Mouse (Mus musculus) gastrocnemius, adult 18-20 months (tissue): ENCODE data around the gene Cks1b. TPM values are rescaled to one million over a fixed set of nuclear protein-coding genes. Genes with fewer than 3 reads are reported as not detected.
A peak's percentile ranks its signal among the peaks of the same experiment; 100 is the strongest.
"Not testable (repeated sequence)": the region's sequence is repeated elsewhere in the genome, so short reads cannot be mapped to it uniquely, and the experiment has no call there.

Source experiments
- DNase-seq: peaks from one replicate; pipeline ENCODE4 v3.0.0; 2021; ENCODE audit warnings: low spot score
- total RNA-seq, 2 experiments: library from RNA; stranded (reverse); gene quantifications; 2 replicates each; pipeline ENCODE4 v1.2.3; 2021

Cks1b gene
- total RNA-seq, 2 experiments from 2014 or later = 2.2 to 2.7 TPM

DNA sequence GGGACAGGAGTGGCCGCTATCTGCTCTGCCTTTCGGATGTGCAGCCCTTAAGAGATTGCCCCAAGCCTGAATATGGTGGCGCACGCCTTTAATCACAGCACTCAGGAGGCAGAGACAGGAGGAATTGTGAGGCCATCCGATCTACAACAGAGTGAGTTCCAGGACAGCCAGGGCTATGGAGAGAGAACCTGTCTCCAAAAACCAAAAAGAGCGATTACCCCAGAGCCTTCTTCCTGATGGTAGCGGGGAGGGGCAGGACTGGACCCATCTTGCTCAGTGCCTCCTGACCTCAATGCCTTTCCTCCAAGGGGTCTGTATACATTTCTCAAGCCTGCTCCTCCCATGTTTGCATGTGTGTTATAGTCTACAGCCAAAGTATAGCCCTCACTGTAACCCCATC is 10.8 kb upstream of the Cks1b start:
- not testable (repeated sequence) for DNase-seq

GRCm38 (mm10) chr3:89425876-89426275 is 7.7 kb upstream of the Cks1b start:
- no peak for DNase-seq

GRCm38 (mm10) chr3:89425141-89425525 is 7.0 kb upstream of the Cks1b start:
- no peak for DNase-seq

DNA sequence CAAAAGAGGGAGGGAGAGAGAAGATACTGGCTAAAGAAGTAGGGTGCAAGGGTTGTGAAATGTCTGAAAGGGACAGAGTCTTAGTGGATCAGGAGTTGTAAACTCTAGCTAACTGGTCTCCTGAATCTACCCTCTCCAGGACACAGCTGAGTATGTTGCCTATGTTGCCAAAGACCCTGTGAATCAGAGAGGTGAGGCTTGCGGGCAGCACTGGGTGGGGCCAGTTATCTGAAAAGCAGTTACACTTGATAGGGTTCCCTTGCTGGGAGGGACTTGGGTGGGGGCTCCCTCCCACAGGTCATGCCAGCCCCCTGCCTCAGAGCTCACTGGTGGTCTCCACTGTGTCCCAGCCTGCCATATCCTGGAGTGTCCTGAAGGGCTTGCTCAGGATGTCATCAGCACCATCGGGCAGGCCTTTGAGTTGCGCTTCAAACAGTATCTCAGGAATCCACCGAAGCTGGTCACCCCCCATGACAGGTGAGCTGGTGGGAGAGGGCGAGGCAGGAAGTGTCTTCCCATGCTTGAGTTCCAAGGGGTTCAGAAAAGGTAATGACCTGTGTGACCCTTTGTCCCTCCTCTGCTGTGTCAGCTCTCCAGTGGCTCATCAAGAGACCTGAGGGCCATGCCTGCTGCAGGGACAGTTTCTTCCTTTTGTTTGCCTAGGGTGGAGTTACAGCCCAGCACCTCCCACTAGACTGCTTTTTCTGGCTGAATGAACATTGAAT is 6.4 kb upstream of the Cks1b start:
- no peak for DNase-seq

DNA sequence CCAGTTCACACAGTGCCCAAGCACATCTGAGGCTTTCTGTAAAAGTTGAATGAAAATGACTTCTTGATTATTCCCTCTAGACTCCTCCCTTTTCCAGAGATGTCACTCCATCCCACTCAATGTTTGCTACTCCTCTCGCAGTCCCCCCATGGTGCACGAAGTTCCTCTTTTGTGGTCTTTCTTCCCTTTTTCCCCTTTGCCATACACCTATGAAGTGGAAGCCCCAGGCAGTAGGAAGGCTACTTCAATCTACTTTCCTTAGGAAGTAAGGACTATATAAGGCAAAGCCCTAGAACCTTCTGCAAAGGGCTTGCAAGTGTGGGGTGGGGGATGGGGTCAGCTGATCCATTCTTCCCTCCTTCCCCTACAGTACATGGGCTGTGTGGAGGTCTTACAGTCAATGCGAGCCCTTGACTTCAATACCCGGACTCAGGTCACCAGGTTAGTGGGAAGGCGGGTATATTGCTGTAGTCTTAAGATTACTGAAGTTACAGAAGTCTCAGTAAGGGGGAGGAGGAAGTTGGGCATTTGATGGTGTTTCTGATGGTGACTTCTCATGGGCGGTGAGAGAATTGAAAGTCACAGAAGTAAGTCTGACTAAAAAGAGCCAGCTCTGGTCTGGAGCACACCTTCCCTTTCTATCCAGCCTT is 4.5 kb upstream of the Cks1b start:
- no peak for DNase-seq

DNA sequence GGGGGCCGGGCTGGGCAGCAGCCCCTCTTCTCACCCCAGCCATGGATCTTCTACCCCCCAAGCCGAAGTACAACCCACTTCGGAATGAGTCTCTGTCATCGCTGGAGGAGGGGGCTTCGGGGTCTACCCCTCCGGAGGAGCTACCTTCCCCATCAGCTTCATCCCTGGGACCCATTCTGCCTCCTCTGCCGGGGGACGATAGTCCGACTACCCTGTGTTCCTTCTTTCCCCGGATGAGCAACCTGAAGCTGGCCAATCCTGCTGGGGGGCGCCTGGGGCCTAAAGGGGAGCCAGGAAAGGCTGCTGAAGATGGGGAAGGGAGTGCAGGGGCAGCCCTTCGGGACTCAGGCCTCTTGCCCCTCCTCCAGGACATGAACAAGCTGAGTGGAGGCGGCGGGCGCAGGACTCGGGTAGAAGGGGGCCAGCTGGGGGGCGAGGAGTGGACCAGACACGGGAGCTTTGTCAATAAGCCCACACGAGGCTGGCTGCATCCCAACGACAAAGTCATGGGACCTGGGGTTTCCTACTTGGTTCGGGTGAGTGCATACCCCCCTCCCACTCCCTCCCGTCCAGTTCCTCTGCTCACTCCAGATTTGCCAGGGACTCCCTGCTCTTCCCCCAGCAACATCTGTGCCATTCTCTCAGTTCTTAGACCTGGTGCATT is 3.8 kb upstream of the Cks1b start:
- no peak for DNase-seq

GRCm38 (mm10) chr3:89421002-89421774 is 3.0 kb upstream of the Cks1b start:
- DNase-seq = peak; percentile 88

GRCm38 (mm10) chr3:89420421-89420820 is 2.2 kb upstream of the Cks1b start:
- no peak for DNase-seq

DNA sequence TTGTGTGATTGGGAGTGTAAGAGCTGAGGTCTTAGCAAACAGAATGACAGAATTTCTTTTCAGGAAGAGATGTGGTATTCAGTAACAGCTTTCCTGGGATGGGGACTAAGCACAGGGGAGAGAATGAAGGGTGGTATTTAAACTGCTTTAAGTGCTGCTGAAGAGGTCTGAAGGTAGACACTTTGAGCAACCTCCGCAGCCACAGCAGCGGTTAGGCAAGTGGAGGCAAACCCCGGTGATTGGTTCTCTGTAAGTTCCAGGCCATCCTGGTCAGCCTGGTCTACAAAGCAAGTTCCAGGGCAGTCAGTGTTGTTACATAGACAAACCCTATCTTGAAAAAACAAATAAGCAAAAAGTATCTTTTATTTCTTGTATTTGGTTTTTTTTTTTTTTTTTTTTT is 1.8 kb upstream of the Cks1b start:
- no peak for DNase-seq

DNA sequence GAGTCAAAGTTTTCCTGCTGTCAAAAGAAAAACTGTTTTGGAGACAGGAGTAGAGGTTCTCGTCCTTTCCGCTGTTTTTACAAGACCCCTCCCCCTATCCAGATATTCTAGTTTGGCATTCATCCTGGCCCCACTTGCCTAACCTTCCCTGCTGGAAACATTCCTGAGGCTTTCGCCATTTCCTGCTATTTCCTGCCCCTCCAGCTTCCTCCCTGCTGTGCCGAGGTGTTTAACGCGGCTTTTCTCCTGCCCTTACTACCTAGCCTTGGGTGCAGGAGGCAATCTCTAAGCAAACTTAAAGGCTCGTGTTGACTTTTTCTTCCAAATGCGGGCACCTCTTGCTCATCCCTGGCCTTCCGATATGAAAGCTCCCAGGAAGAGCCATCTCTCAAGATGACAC is 1.4 kb upstream of the Cks1b start:
- peak; percentile 69 for DNase-seq

DNA sequence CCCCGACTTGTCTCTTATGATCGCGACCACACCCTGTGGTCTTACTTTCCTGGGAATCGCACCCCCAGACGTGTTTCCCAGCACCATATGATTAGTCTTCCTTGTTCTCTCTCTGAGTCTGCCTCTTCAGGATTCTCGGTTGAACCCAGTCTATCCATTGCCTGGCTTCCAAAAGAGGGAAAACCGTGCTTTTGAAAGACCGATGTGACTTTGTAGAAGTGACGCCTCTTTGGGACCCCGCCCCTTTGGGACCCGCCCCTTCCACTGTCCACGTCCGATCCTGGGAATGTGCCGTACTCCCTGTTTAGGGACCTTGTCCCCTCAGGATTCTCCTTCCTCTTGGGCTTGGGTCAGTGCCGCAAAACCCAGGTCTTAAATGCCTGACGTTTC is 673 bp upstream of the Cks1b start:
- DNase-seq = peak; percentile 77

- DNase-seq = no peak
Measured at GRCm38 (mm10) chr3:89417840-89418169, 378 bp downstream of the Cks1b start.

DNA sequence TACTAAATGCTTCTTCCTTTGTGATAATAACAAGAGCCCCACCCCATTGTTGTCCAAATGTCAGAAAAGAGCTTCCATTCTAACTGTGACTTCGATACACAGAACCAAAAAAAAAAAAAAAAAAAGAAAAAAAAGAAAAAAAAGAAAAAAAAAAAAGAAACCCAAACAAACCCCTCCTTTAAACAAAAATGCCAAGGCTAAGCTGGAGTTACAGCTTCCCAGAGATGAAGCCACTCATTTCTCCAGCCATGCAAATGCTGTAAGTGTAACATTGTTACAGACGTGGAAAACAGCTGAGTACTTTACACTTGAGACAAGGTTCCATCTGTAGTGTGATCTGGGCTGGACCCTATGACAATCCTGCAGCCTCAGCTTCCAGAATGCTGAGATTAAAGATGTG is 1.1 kb downstream of the Cks1b start:
- no peak for DNase-seq

GRCm38 (mm10) chr3:89416158-89416557 is 2.0 kb downstream of the Cks1b start:
- no peak for DNase-seq

- DNase-seq = peak; percentile 100
Measured at GRCm38 (mm10) chr3:89411490-89412393, 6.4 kb downstream of the Cks1b start, which contains the start of gene Flad1. Gene Flad1 (minus strand): TSS chr3:89411870.

- no peak for DNase-seq
Measured at GRCm38 (mm10) chr3:89410864-89411263, 7.3 kb downstream of the Cks1b start.

DNA sequence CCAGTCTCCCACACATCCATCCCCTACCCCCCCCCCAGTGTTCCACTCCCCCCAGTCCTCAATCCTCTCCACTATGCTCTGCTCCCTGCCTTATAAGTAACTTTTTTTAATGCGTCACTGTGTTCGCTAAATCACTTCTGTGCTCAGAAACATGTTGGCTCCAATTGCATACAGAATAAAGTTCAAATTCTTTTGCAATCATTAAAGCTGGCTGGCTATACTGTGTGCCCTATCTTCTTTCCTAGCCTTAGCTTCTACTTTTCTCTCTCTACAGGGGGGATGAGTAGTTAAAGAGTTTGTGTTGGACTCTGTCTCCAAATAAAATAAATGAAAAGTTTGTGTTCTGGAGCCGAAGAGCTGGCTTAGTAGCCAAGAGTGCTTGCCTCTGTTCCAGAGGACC is 8.5 kb downstream of the Cks1b start:
- DNase-seq = no peak

DNA sequence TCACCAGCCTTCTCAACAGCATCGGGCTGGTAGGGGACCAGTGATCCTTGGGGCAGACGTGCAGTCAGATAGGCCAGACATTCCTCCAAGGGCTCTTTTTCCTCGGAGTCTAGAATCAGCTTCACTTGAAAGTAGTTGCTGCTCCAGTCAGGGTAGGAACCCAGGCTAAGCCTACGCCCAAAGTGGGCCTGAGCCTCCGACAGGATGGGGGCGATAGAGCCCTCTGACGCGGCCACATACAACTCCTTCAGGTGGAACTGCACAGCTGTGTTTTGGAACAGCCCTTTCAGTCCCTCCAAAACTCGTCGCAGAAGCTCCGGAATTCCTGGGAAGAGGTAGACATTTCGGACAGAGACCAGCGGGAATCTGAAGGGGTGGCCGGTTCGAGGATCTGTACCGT is 9.7 kb downstream of the Cks1b start:
- DNase-seq = no peak

DNA sequence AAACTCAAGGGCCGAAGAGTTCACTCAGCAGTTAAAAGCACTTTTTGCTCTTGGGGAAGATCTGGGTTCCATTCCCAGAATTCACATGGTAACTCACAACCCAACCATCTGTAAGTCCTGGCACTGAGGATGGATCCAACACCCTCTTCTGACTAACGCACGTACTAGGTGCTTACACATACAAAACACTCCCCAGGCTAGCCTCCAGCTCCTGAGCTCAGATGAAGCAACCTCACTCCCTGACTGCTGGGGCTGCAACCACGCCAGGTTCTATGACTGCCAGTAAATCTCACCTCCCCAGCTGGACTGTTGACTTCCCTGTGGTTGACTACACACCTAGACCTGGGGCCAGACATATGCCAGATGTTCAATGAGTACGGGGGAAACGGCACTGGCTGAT is 11.3 kb downstream of the Cks1b start:
- peak; percentile 44 for DNase-seq

DNA sequence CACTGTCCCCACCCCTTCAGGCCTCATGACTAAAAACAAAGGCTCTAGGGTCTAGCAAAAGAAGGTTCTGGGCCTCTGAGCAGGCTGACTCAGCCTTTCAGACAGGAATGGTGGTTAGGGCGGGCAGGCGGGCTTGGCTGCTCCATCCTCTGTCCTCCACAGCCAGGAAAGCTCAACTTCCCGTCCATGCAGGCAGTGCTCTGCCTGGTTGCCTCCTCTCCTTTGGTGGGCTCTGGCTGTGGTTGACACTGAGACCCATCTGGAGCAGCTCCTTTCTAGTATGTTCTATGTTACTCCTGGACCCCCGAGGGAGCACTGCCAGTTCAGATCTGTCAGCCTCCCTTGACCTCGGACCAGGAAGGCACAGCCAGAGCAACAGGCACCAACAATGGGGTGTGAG is 15.5 kb downstream of the Cks1b start, which contains the start of gene Lenep:
Gene Lenep (minus strand): TSS at position 101 of the 400 bp plus-strand sequence.
- DNase-seq = no peak

- no peak for DNase-seq
Measured at GRCm38 (mm10) chr3:89401329-89401728, 16.9 kb downstream of the Cks1b start.
